Mouse (Mus musculus): ENCODE measurements around the gene Fam76b. TPM values are rescaled to one million over a fixed set of nuclear protein-coding genes. Genes with fewer than 3 reads are reported as not detected.
A peak's percentile ranks its signal among the peaks of the same experiment; 100 is the strongest.

Fam76b gene
- total and polyA plus RNA-seq, 3 experiments = 27.9 to 43.8 (median 39.2) TPM

DNA sequence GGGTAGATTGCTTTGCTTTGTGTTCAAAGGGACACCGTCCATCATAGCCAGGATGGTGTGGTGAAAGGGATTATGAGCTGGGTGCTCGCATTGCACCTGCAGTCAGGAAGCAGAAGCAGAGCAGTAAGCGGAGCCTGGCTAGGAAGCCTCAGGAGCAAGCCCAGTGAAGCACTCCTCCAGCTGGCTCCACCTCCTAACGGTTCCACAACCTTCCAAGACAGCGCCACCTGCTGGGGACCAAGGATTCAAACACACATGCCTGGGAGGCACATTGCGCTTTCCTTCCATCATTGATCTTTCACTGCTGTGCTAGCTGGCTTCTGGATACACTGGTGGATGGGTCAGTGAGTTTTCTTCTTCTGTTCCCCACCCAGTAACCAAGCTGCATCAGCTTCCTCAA is 64.4 kb downstream of the Fam76b start:
- H3K27ac ChIP-seq (ENCODE audit: control insufficient read depth, low read depth, low read length) = no peak overlapping the region
- H3K4me1 ChIP-seq (ENCODE audit: control insufficient read depth in 1 of 2, insufficient read depth in 2 of 2, low read length in 2 of 2) = no peaks in the 10 kb centered on the region
- H3K27me3 ChIP-seq (ENCODE audit: control insufficient read depth in 1 of 2, insufficient read depth in 2 of 2, low read length in 2 of 2) = peaks cover 0 to 7% of the 10 kb centered on the region in 2 experiments; a peak in 3 of 4 replicates
- no peak overlapping the region for H3K9ac ChIP-seq (ENCODE audit: control insufficient read depth, low read depth, low read length, poor library complexity, severe bottlenecking)
- no peaks in the 10 kb centered on the region for H3K79me2 ChIP-seq (ENCODE audit: control insufficient read depth, insufficient read depth, low read length, poor library complexity)
- DNase-seq (ENCODE audit: low read depth, low spot score) = peak; percentile 37
- H3K4me3 ChIP-seq (ENCODE audit: control insufficient read depth in 1 of 2, insufficient read depth in 1 of 2, low read depth in 2 of 2, low read length in 2 of 2) = no peak overlapping the region
- TF ChIP-seq CTCF (IDR thresholded peaks at IDR 0.05 in 2 of 3, conservative IDR thresholded peaks at IDR 0.05 in 1 of 3; ENCODE audit: control insufficient read depth in 1 of 3, insufficient read depth in 1 of 3, low read depth in 2 of 3, low read length in 3 of 3, poor library complexity in 1 of 3, severe bottlenecking in 1 of 3) (peak; percentile 49 to 61 (median 60)), RCOR1 (IDR thresholded peaks at IDR 0.05; ENCODE audit: low read depth, low read length) (no peak)
- no peaks in the 10 kb centered on the region for H3K36me3 ChIP-seq (ENCODE audit: control insufficient read depth in 1 of 2, insufficient read depth in 2 of 2, low read length in 2 of 2)
- no peaks in the 10 kb centered on the region for H3K9me3 ChIP-seq (replicated peaks; ENCODE audit: insufficient read depth, low read length)

DNA sequence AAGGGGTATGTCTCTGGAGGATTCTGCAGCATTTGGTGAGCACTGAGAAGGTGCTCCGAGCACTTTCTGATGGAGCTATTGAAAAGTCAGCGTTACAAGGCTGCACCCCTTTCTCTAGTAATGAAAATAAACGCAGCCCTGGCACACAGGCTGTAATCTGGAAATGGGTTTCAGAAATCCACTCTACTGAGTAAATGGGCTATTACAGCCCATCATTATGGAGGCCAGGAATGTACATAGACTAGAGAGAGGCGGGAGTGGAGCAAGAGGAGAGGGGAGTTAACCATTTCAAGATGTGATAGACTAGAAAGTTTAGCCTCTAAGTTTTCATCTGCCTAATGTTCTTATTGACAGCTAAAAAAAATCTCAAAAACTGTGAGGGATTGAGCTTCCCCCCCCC is 65.5 kb downstream of the Fam76b start:
- peaks cover 0 to 7% of the 10 kb centered on the region in 2 experiments; a peak in 3 of 4 replicates for H3K27me3 ChIP-seq (ENCODE audit: control insufficient read depth in 1 of 2, insufficient read depth in 2 of 2, low read length in 2 of 2)
- H3K4me3 ChIP-seq (ENCODE audit: control insufficient read depth in 1 of 2, insufficient read depth in 1 of 2, low read depth in 2 of 2, low read length in 2 of 2) = no peak overlapping the region
- no peaks in the 10 kb centered on the region for H3K9me3 ChIP-seq (replicated peaks; ENCODE audit: insufficient read depth, low read length)
- H3K9ac ChIP-seq (ENCODE audit: control insufficient read depth, low read depth, low read length, poor library complexity, severe bottlenecking) = no peak overlapping the region
- no peak for DNase-seq (ENCODE audit: low read depth, low spot score)
- TF ChIP-seq NRF1 (IDR thresholded peaks at IDR 0.05; ENCODE audit: insufficient read depth, low read depth, low read length, poor library complexity, severe bottlenecking) (no peak), TCF12 (IDR thresholded peaks at IDR 0.05; ENCODE audit: low read depth, low read length) (no peak), ZNF384 (IDR thresholded peaks at IDR 0.05; ENCODE audit: low read depth, low read length) (no peak), POLR2AphosphoS2 (IDR thresholded peaks at IDR 0.05; ENCODE audit: low read length) (no peak), ZKSCAN1 (IDR thresholded peaks at IDR 0.05; ENCODE audit: low read depth, low read length) (no peak), CHD1 (IDR thresholded peaks at IDR 0.05; ENCODE audit: low read depth, low read length) (no peak)
- no peaks in the 10 kb centered on the region for H3K79me2 ChIP-seq (ENCODE audit: control insufficient read depth, insufficient read depth, low read length, poor library complexity)
- no peaks in the 10 kb centered on the region for H3K4me1 ChIP-seq (ENCODE audit: control insufficient read depth in 1 of 2, insufficient read depth in 2 of 2, low read length in 2 of 2)
- H3K36me3 ChIP-seq (ENCODE audit: control insufficient read depth in 1 of 2, insufficient read depth in 2 of 2, low read length in 2 of 2) = no peaks in the 10 kb centered on the region
- H3K27ac ChIP-seq (ENCODE audit: control insufficient read depth, low read depth, low read length) = no peak overlapping the region

DNA sequence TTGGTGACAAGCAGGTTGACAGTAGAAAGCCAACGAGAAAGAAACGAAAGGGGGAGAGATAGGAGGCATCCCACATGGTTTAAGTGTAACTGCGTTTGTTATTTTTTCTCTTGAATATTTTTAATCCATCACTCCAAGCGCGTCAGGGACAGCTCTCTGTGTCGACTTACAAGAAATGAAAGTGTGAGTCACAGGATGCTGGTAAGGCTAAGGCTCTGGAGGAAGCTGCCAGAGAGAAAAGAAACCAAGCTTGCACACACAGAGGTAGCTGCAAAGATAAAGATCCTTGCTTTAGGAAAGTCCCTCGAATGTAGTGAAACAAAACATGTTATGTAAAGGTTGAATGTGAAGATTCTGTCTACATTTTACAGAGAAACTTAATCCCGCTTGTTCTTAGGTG is 67.0 kb downstream of the Fam76b start:
- Histone ChIP-seq H3K4me3 (ENCODE audit: control insufficient read depth in 1 of 2, insufficient read depth in 1 of 2, low read depth in 2 of 2, low read length in 2 of 2) (no peak overlapping the region), H3K4me1 (ENCODE audit: control insufficient read depth in 1 of 2, insufficient read depth in 2 of 2, low read length in 2 of 2) (no peaks in the 10 kb centered on the region), H3K9ac (ENCODE audit: control insufficient read depth, low read depth, low read length, poor library complexity, severe bottlenecking) (no peak overlapping the region), H3K9me3 (replicated peaks; ENCODE audit: insufficient read depth, low read length) (no peaks in the 10 kb centered on the region), H3K27ac (ENCODE audit: control insufficient read depth, low read depth, low read length) (no peak overlapping the region), H3K36me3 (ENCODE audit: control insufficient read depth in 1 of 2, insufficient read depth in 2 of 2, low read length in 2 of 2) (no peaks in the 10 kb centered on the region), H3K27me3 (ENCODE audit: control insufficient read depth in 1 of 2, insufficient read depth in 2 of 2, low read length in 2 of 2) (peaks cover 0 to 8% of the 10 kb centered on the region in 2 experiments; a peak in 2 of 4 replicates), H3K79me2 (ENCODE audit: control insufficient read depth, insufficient read depth, low read length, poor library complexity) (no peaks in the 10 kb centered on the region)
- DNase-seq (ENCODE audit: low read depth, low spot score) = no peak
- no peak for TF ChIP-seq HCFC1 (IDR thresholded peaks at IDR 0.05; ENCODE audit: low read depth, low read length)
- TF ChIP-seq CTCF (IDR thresholded peaks at IDR 0.05 in 2 of 3, conservative IDR thresholded peaks at IDR 0.05 in 1 of 3; ENCODE audit: control insufficient read depth in 1 of 3, insufficient read depth in 1 of 3, low read depth in 2 of 3, low read length in 3 of 3, poor library complexity in 1 of 3, severe bottlenecking in 1 of 3) = no peak
- no peak for TF ChIP-seq ZNF384 (IDR thresholded peaks at IDR 0.05; ENCODE audit: low read depth, low read length)
- no peak for TF ChIP-seq MYB (IDR thresholded peaks at IDR 0.05; ENCODE audit: low read depth, low read length)
- TF ChIP-seq ZKSCAN1 (IDR thresholded peaks at IDR 0.05; ENCODE audit: low read depth, low read length) = no peak

Data from MEL (cell line).